Mouse (Mus musculus) hindbrain, embryonic 11.5 days (tissue): Measurements from ENCODE around the gene Nup50. TPM values are rescaled to one million over a fixed set of nuclear protein-coding genes. Genes with fewer than 3 reads are reported as not detected.

ENCODE experiments used
- ATAC-seq: fragments of 200-750 bp; cut with Nextera tagmentation; 2 replicates; pipeline ENCODE4 v1.8.0; 2017; ENCODE audit warnings: mild to moderate bottlenecking, moderate TSS enrichment, moderate library complexity; ENCODE audit not compliant: low FRiP score
- DNase-seq: peaks from one replicate; pipeline ENCODE4 v3.0.0-alpha.2; 2015; ENCODE audit warnings: low spot score
- H3K27ac ChIP-seq: fragments of 300-500 bp; sonication (generic); 2 replicates; pipeline ENCODE4 v1.5.1; 2014; ENCODE audit warnings: mild to moderate bottlenecking, low read depth, low read length
- H3K27me3 ChIP-seq: fragments of 300-500 bp; sonication (generic); 2 replicates; pipeline ENCODE4 v1.6.1; 2014; ENCODE audit warnings: mild to moderate bottlenecking, low read length, moderate library complexity, mixed read lengths; ENCODE audit not compliant: control insufficient read depth, insufficient read depth
- H3K36me3 ChIP-seq: fragments of 300-500 bp; sonication (generic); 2 replicates; pipeline ENCODE4 v1.6.1; 2014; ENCODE audit warnings: mild to moderate bottlenecking, low read length, moderate library complexity, mixed read lengths; ENCODE audit not compliant: control insufficient read depth, insufficient read depth
- H3K4me1 ChIP-seq: fragments of 300-500 bp; sonication (generic); replicated peaks from 2 replicates; pipeline ENCODE4 v1.6.1; 2014; ENCODE audit warnings: low read length, mixed read lengths; ENCODE audit not compliant: control insufficient read depth, insufficient read depth
- H3K4me2 ChIP-seq: fragments of 300-500 bp; sonication (generic); replicated peaks from 2 replicates; pipeline ENCODE4 v1.6.1; 2014; ENCODE audit warnings: mild to moderate bottlenecking, low read depth, low read length
- H3K4me3 ChIP-seq: fragments of 300-500 bp; sonication (generic); 2 replicates; pipeline ENCODE4 v1.5.1; 2014; ENCODE audit warnings: low read depth, low read length
- H3K9ac ChIP-seq: fragments of 300-500 bp; sonication (generic); 2 replicates; pipeline ENCODE4 v1.6.1; 2014; ENCODE audit warnings: low read depth, low read length
- H3K9me3 ChIP-seq: fragments of 300-500 bp; sonication (generic); 2 replicates; pipeline ENCODE4 v1.6.1; 2016; ENCODE audit warnings: low read length; ENCODE audit not compliant: control insufficient read depth
- WGBS: fragments of 180-500 bp; shearing (Covaris S2); extraction: QIAGEN DNeasy Blood & Tissue Kit; methylation state at CpG from one replicate; pipeline ENCODE4 v1.1.7; 2014; 5-methylcytosine and 5-hydroxymethylcytosine counted together
- polyA plus RNA-seq: library from polyadenylated mRNA; unstranded; fragments of >200 nt; fragmentation: Nextera tagmentation; extraction: Ambion mirVana; gene quantifications from 2 replicates; pipeline ENCODE4 v1.2.1, GENCODE M21; 2014

Nup50 gene
- polyA plus RNA-seq, 1 experiment from 2014 or later, result 63.3 TPM

GRCm38 (mm10) chr15:84989098-84989497 is 65.9 kb downstream of the Nup50 start:
- no peaks in the 10 kb centered on the region for H3K36me3 ChIP-seq
- H3K27ac ChIP-seq, result no peak overlapping the region
- H3K9me3 ChIP-seq, result no peaks in the 10 kb centered on the region
- H3K9ac ChIP-seq, result no peak overlapping the region
- no peak overlapping the region for H3K4me3 ChIP-seq
- H3K4me2 ChIP-seq, result no peak overlapping the region
- ATAC-seq (no peak), DNase-seq (no peak)
- H3K4me1 ChIP-seq, result no peaks in the 10 kb centered on the region; the same call in 1 of the 2 replicates
- H3K27me3 ChIP-seq, result no peaks in the 10 kb centered on the region
- 70% methylated on average over 3 of the region's 3 CpGs for WGBS

GRCm38 (mm10) chr15:84989771-84990170 is 66.6 kb downstream of the Nup50 start:
- no peak for DNase-seq
- Histone ChIP-seq H3K27ac (no peak overlapping the region), H3K27me3 (no peaks in the 10 kb centered on the region), H3K9me3 (no peaks in the 10 kb centered on the region), H3K36me3 (no peaks in the 10 kb centered on the region), H3K4me1 (no peaks in the 10 kb centered on the region; the same call in 1 of the 2 replicates), H3K9ac (no peak overlapping the region), H3K4me3 (no peak overlapping the region), H3K4me2 (no peak overlapping the region)
- WGBS, result 70% methylated on average over 7 of the region's 7 CpGs
- no peak for ATAC-seq

Other genes with a start within 250 kb of the Nup50 start
- gene Arhgap8, start 203.4 kb upstream of the Nup50 start, polyA plus RNA-seq, result 2.3 and 2.9 TPM in 2 replicates
- gene Phf21b, start 67.4 kb upstream of the Nup50 start, polyA plus RNA-seq, result 34.6 and 44.1 TPM in 2 replicates
- 0.61 and 0.62 TPM in 2 replicates for gene Gm29666, start 3.4 kb upstream of the Nup50 start, polyA plus RNA-seq
- gene 5031439G07Rik, start 65.1 kb downstream of the Nup50 start, polyA plus RNA-seq, result 11.8 and 12.9 TPM in 2 replicates
- not detected in 2 replicates for gene Upk3a, start 93.7 kb downstream of the Nup50 start, polyA plus RNA-seq
- gene Fam118a, start 105.5 kb downstream of the Nup50 start, polyA plus RNA-seq, result 27.8 and 29.5 TPM in 2 replicates
- 0.08 and 0.13 TPM in 2 replicates for gene Smc1b, start 208.6 kb downstream of the Nup50 start, polyA plus RNA-seq
- gene Ribc2, start 208.7 kb downstream of the Nup50 start, polyA plus RNA-seq, result 0.82 and 0.96 TPM in 2 replicates